Mouse (Mus musculus) ZHBTc4 (cell line): ENCODE measurements at regions not wholly inside any gene's neighbourhood (a gene's known extent, or its start where the extent isn't known, plus 50 kb on each side); places are given as distances from the start of the nearest gene placed in this dataset.
A peak's percentile ranks its signal among the peaks of the same experiment; 100 is the strongest.
"Not testable (repeated sequence)": the region's sequence is repeated elsewhere in the genome, so short reads cannot be mapped to it uniquely, and the experiment has no call there.

Source experiments
- DNase-seq: peaks from one replicate; pipeline ENCODE4 v3.0.0-alpha.2; 2011; ENCODE audit warnings: low read depth, low spot score

GRCm38 (mm10) chr7:15279397-15279796 lies 109.1 kb upstream of the Obox2 start:
- DNase-seq: not testable (repeated sequence)

DNA sequence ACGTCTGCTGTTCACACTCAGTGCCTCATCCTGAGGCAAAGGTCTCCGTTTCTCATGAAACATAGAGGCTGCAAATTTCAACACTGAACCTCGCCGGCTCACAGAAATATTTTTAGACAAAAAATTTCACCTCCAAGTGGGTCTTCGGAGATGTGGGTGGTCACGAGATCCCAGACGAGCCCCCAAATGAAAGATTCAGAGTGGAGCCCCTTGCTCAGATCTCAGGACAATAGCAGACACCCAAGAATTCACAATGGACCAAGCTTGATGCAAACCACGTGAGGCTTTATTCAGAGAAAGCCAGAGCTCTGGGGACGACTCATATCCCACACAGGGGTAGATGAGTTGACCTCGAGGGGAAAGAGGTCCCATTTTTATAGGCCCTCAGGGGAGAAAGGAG lies 108.4 kb upstream of the Obox2 start:
- DNase-seq: not testable (repeated sequence)

DNA sequence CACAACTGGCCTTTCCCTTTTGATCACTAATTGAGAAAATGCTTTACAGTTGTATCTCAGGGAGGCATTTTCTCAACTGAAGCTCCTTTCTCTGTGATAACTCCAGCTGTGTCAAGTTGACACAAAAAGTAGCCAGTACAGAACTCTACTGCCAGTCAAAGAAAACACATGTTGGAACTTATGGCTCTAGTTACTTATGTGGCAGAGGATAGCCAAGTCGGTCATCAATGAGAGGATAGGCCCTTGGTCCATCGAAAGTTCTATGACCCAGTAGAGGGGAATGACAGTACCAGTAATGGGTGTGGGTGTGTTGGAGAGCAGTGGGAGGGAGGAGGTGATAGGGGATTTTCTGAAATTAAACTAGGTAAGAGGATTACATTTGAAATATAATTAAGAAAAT lies 100.7 kb upstream of the Obox2 start:
- not testable (repeated sequence) for DNase-seq

- DNase-seq: peak; percentile 1
These were observed 59.0 kb upstream of the Obox2 start for GRCm38 (mm10) chr7:15329511-15329910.
